Mouse (Mus musculus): ENCODE results near the gene Fbxw24.
"Not testable (repeated sequence)": the region's sequence is repeated elsewhere in the genome, so short reads cannot be mapped to it uniquely, and the experiment has no call there.

The Fbxw24 gene

GRCm38 (mm10) chr9:109625957-109626356 is at the start of gene Fbxw24:
TSS of gene Fbxw24 (minus strand) at chr9:109626057.
- not testable (repeated sequence) for DNase-seq (ENCODE audit: low spot score)

- DNase-seq (ENCODE audit: low spot score) = not testable (repeated sequence)
These were observed 38.7 kb upstream of the Fbxw24 start, which contains the start of gene Fbxw25 for GRCm38 (mm10) chr9:109664552-109664951. TSS of gene Fbxw25 (minus strand) at chr9:109664652.

- not testable (repeated sequence) for DNase-seq (ENCODE audit: low spot score)
These were observed 19.0 kb downstream of the Fbxw24 start for GRCm38 (mm10) chr9:109606837-109607236.

- not testable (repeated sequence) for DNase-seq (ENCODE audit: low spot score)
These were observed 23.7 kb downstream of the Fbxw24 start for GRCm38 (mm10) chr9:109602128-109602527.

GRCm38 (mm10) chr9:109597226-109597625 is 28.6 kb downstream of the Fbxw24 start:
- no peak for DNase-seq (ENCODE audit: low spot score)

GRCm38 (mm10) chr9:109594866-109595265 is 31.0 kb downstream of the Fbxw24 start:
- no peak for DNase-seq (ENCODE audit: low spot score)

GRCm38 (mm10) chr9:109568162-109568561 is 57.7 kb downstream of the Fbxw24 start, which contains the start of gene Fbxw15:
TSS of gene Fbxw15 (minus strand) at chr9:109568262.
- DNase-seq (ENCODE audit: low spot score) = not testable (repeated sequence)

- no peak for DNase-seq (ENCODE audit: low spot score)
These were observed 60.3 kb downstream of the Fbxw24 start for GRCm38 (mm10) chr9:109565546-109565945.

GRCm38 (mm10) chr9:109562106-109562505 is 63.8 kb downstream of the Fbxw24 start:
- not testable (repeated sequence) for DNase-seq (ENCODE audit: low spot score)

GRCm38 (mm10) chr9:109552483-109552882 is 73.4 kb downstream of the Fbxw24 start:
- DNase-seq (ENCODE audit: low spot score) = no peak
